Comparison of ENCODE assay signal across 26 mouse cellular contexts in the genomic region with DNA sequence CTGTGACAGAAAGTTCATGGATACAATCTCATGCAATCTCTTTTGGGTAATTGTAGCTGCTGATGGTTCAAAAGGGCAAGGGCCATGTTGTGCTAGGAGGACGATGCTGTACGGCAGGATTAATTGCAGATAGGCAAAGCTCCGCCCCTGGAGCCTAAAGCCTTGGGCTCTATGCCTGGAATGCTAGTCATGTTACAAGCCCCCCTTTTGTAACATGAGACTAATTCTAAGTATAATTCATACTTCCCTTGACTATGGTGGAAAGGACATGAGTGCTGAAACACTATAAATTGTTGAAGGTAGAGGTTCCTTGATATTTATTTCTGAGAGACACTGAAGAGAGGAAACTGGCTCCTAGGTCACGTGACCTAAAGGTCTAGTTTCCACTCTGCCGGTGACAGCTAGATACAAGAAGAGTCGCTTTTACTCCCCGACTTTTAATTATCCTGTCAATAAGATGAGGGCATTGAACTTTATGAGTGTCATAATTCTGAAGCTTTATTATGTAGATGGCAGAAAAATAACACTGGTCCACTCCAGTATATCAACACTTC.
DNase-seq lines count a peak whose midpoint lies in the region; ATAC-seq and TF ChIP-seq lines count a peak whose summit lies in the region.
"Had no signal": no experiment of that assay in that cellular context is flagged by ENCODE, and none has a peak within 500 bp of the region (broad histone marks: within the 10 kb centered on the region; RNA-seq: fewer than 3 reads in every experiment).

No protein-coding gene starts in this region.

- no peak for ATAC-seq in lung, embryonic 14.5 days (ENCODE audit: insufficient read depth)
- no peak for ATAC-seq in embryonic facial prominence, embryonic 14.5 days (ENCODE audit: low read depth)
- ATAC-seq in stomach, postnatal 0 days (ENCODE audit: low FRiP score, low TSS enrichment), result 0 out of 2 replicates have a peak, but pooled peaks have one; percentile 8
- ATAC-seq: forebrain, embryonic 14.5 days; hindbrain, embryonic 16.5 days had no signal

- no peaks in the 10 kb centered on the region for H3K36me3 ChIP-seq in heart, embryonic 10.5 days
- no peaks in the 10 kb centered on the region for H3K36me3 ChIP-seq in lung, embryonic 14.5 days (ENCODE audit: insufficient read depth)
- H3K36me3 ChIP-seq in embryonic facial prominence, embryonic 14.5 days (ENCODE audit: control insufficient read depth, insufficient read depth, low read length), result no peaks in the 10 kb centered on the region
- no peaks in the 10 kb centered on the region for H3K36me3 ChIP-seq in stomach, postnatal 0 days (ENCODE audit: control insufficient read depth, insufficient read depth, low read length)
- no peaks in the 10 kb centered on the region for H3K36me3 ChIP-seq in forebrain, embryonic 10.5 days (replicated peaks)
- H3K36me3 ChIP-seq: heart, embryonic 13.5 days; liver, embryonic 15.5 days; midbrain, embryonic 12.5 days; neural tube, embryonic 13.5 days had no signal

- no peak for TF ChIP-seq CTCF in lung, embryonic 14.5 days (IDR thresholded peaks at IDR 0.05; ENCODE audit: low read depth)
- no peak for TF ChIP-seq CTCF in stomach, postnatal 0 days (IDR thresholded peaks at IDR 0.05; ENCODE audit: low read depth)

- DNase-seq in heart, adult 11 months, result peak; percentile 55
- no peak for DNase-seq in heart, embryonic 10.5 days (ENCODE audit: low spot score)
- peak; percentile 25 for DNase-seq in lung, embryonic 14.5 days
- no peak for DNase-seq in lung, adult 18-20 months
- peak; percentile 35 for DNase-seq in embryonic facial prominence, embryonic 14.5 days (ENCODE audit: low spot score)
- no peak for DNase-seq in stomach, postnatal 0 days (ENCODE audit: low spot score)
- DNase-seq in cerebellum, adult 8-10 months, result no peak
- DNase-seq in forebrain, embryonic 10.5 days (ENCODE audit: extremely low spot score, low spot score), result no peak
- DNase-seq: adrenal gland, postnatal 25 days; cerebellum, adult 11-12 months; cerebellum, postnatal 10 days; gastrocnemius, adult 2 months; gastrocnemius, postnatal 36 days; heart, adult 2 months; heart, postnatal 10 days; kidney, adult 9 months; lung, postnatal 36 days; thymus, adult 18-20 months; thymus, postnatal 25 days had no signal

- no peaks in the 10 kb centered on the region for H3K27me3 ChIP-seq in heart, embryonic 10.5 days (ENCODE audit: insufficient read depth, poor library complexity, severe bottlenecking)
- no peaks in the 10 kb centered on the region for H3K27me3 ChIP-seq in lung, embryonic 14.5 days (ENCODE audit: insufficient read depth, low read length)
- H3K27me3 ChIP-seq in embryonic facial prominence, embryonic 14.5 days (replicated peaks; ENCODE audit: control insufficient read depth, insufficient read depth, low read length), result no peaks in the 10 kb centered on the region
- H3K27me3 ChIP-seq in stomach, postnatal 0 days (ENCODE audit: control insufficient read depth, insufficient read depth, low read length), result no peaks in the 10 kb centered on the region
- H3K27me3 ChIP-seq in forebrain, embryonic 10.5 days (ENCODE audit: poor library complexity, severe bottlenecking), result no peaks in the 10 kb centered on the region
- H3K27me3 ChIP-seq: heart, embryonic 13.5 days; liver, embryonic 15.5 days; midbrain, embryonic 12.5 days; neural tube, embryonic 13.5 days had no signal

- H3K9ac ChIP-seq in lung, embryonic 14.5 days, result no peak overlapping the region
- H3K9ac ChIP-seq in embryonic facial prominence, embryonic 14.5 days (ENCODE audit: low read depth, low read length), result no peak overlapping the region
- H3K9ac ChIP-seq in stomach, postnatal 0 days (ENCODE audit: low read length), result no peak overlapping the region
- H3K9ac ChIP-seq: heart, embryonic 13.5 days; liver, embryonic 15.5 days; midbrain, embryonic 12.5 days; neural tube, embryonic 13.5 days had no signal

- WGBS in heart, embryonic 10.5 days, result 80% methylated on average over 7 of the region's 7 CpGs
- WGBS in lung, embryonic 14.5 days, result 60% methylated on average over 7 of the region's 7 CpGs
- 50% methylated on average over 7 of the region's 7 CpGs for WGBS in embryonic facial prominence, embryonic 14.5 days
- 60% methylated on average over 7 of the region's 7 CpGs for WGBS in stomach, postnatal 0 days
- WGBS in forebrain, embryonic 10.5 days, result 85% methylated on average over 7 of the region's 7 CpGs

- no peak overlapping the region for H3K27ac ChIP-seq in heart, embryonic 10.5 days
- no peak overlapping the region for H3K27ac ChIP-seq in lung, embryonic 14.5 days (ENCODE audit: low read depth)
- no peak overlapping the region for H3K27ac ChIP-seq in embryonic facial prominence, embryonic 14.5 days (replicated peaks; ENCODE audit: low read depth, low read length)
- no peak overlapping the region for H3K27ac ChIP-seq in stomach, postnatal 0 days (replicated peaks)
- H3K27ac ChIP-seq in forebrain, embryonic 10.5 days, result no peak overlapping the region
- H3K27ac ChIP-seq: gastrocnemius, adult 2 months; heart, adult 2 months; heart, embryonic 13.5 days; liver, embryonic 15.5 days; midbrain, embryonic 12.5 days; neural tube, embryonic 13.5 days had no signal

- no peaks in the 10 kb centered on the region for H3K9me3 ChIP-seq in heart, embryonic 10.5 days
- H3K9me3 ChIP-seq in lung, embryonic 14.5 days (ENCODE audit: low read depth, low read length), result no peaks in the 10 kb centered on the region
- H3K9me3 ChIP-seq in embryonic facial prominence, embryonic 14.5 days (ENCODE audit: control insufficient read depth, low read length), result no peaks in the 10 kb centered on the region
- no peaks in the 10 kb centered on the region for H3K9me3 ChIP-seq in stomach, postnatal 0 days (ENCODE audit: control insufficient read depth, low read length)
- no peaks in the 10 kb centered on the region; the same call in 1 of the 2 replicates for H3K9me3 ChIP-seq in forebrain, embryonic 10.5 days
- H3K9me3 ChIP-seq: heart, embryonic 13.5 days; liver, embryonic 15.5 days; midbrain, embryonic 12.5 days; neural tube, embryonic 13.5 days had no signal

- no peak overlapping the region for H3K4me3 ChIP-seq in heart, embryonic 10.5 days
- H3K4me3 ChIP-seq in lung, embryonic 14.5 days (ENCODE audit: low read depth, low read length), result no peak overlapping the region
- H3K4me3 ChIP-seq in embryonic facial prominence, embryonic 14.5 days (ENCODE audit: low read depth, low read length), result no peak overlapping the region
- no peak overlapping the region for H3K4me3 ChIP-seq in stomach, postnatal 0 days (ENCODE audit: low read depth, low read length)
- H3K4me3 ChIP-seq in forebrain, embryonic 10.5 days, result no peak overlapping the region
- H3K4me3 ChIP-seq: gastrocnemius, adult 2 months; heart, adult 2 months; heart, embryonic 13.5 days; liver, embryonic 15.5 days; midbrain, embryonic 12.5 days; myocyte; neural tube, embryonic 13.5 days had no signal

- H3K4me1 ChIP-seq in heart, embryonic 10.5 days, result peaks cover 8% of the 10 kb centered on the region
- no peaks in the 10 kb centered on the region for H3K4me1 ChIP-seq in lung, embryonic 14.5 days (ENCODE audit: insufficient read depth)
- H3K4me1 ChIP-seq in embryonic facial prominence, embryonic 14.5 days (ENCODE audit: control insufficient read depth, insufficient read depth, low read length), result no peaks in the 10 kb centered on the region
- no peaks in the 10 kb centered on the region for H3K4me1 ChIP-seq in stomach, postnatal 0 days (replicated peaks; ENCODE audit: control insufficient read depth, insufficient read depth)
- peaks cover 15% of the 10 kb centered on the region; the same call in 1 of the 2 replicates for H3K4me1 ChIP-seq in forebrain, embryonic 10.5 days
- H3K4me1 ChIP-seq: heart, embryonic 13.5 days; liver, embryonic 15.5 days; neural tube, embryonic 13.5 days had no signal

- no peak for TF ChIP-seq EP300 in stomach, postnatal 0 days (optimal IDR thresholded peaks at IDR 0.05)

- no peak overlapping the region for H3K4me2 ChIP-seq in lung, embryonic 14.5 days
- H3K4me2 ChIP-seq in embryonic facial prominence, embryonic 14.5 days (ENCODE audit: low read depth, low read length), result no peak overlapping the region
- no peak overlapping the region for H3K4me2 ChIP-seq in stomach, postnatal 0 days (replicated peaks; ENCODE audit: low read depth)
- H3K4me2 ChIP-seq: heart, embryonic 13.5 days; liver, embryonic 15.5 days; midbrain, embryonic 12.5 days; neural tube, embryonic 13.5 days had no signal

Comparison
In these comparisons a context has a peak if more than half of its experiments do, and no peak if none do; other contexts are left out.
1. DNase-seq: peak in heart, adult 11 months (single experiment), lung, embryonic 14.5 days (single experiment) and embryonic facial prominence, embryonic 14.5 days (single experiment); none in heart, embryonic 10.5 days (single experiment), lung, adult 18-20 months (0 of 2), stomach, postnatal 0 days (single experiment), cerebellum, adult 8-10 months (single experiment) and forebrain, embryonic 10.5 days (single experiment).